Mouse (Mus musculus): Measurements from ENCODE around the gene Avpr2. TPM values are rescaled to one million over a fixed set of nuclear protein-coding genes. Genes with fewer than 3 reads are reported as not detected.
A peak's percentile ranks its signal among the peaks of the same experiment; 100 is the strongest.

The Avpr2 gene
- polyA plus RNA-seq, 1 experiment from 2014 or later, result 0.32 TPM

GRCm38 (mm10) chrX:73875881-73876280 is 16.0 kb upstream of the Avpr2 start:
- Histone ChIP-seq H3K9ac (ENCODE audit: low read length) (no peak overlapping the region), H3K27me3 (ENCODE audit: control insufficient read depth, insufficient read depth, low read length) (peaks cover 10% of the 10 kb centered on the region; the same call in 1 of the 2 replicates), H3K4me1 (ENCODE audit: control insufficient read depth, insufficient read depth, low read length) (no peaks in the 10 kb centered on the region), H3K9me3 (replicated peaks; ENCODE audit: control insufficient read depth, low read length) (no peaks in the 10 kb centered on the region), H3K4me3 (replicated peaks; ENCODE audit: low read length) (no peak overlapping the region), H3K36me3 (ENCODE audit: control insufficient read depth, insufficient read depth, low read length) (no peaks in the 10 kb centered on the region), H3K27ac (ENCODE audit: low read length) (no peak overlapping the region), H3K4me2 (ENCODE audit: low read depth, low read length) (no peak overlapping the region)
- WGBS, result 71% methylated on average over 2 of the region's 2 CpGs
- ATAC-seq (ENCODE audit: insufficient read depth, low FRiP score), result no peak

DNA sequence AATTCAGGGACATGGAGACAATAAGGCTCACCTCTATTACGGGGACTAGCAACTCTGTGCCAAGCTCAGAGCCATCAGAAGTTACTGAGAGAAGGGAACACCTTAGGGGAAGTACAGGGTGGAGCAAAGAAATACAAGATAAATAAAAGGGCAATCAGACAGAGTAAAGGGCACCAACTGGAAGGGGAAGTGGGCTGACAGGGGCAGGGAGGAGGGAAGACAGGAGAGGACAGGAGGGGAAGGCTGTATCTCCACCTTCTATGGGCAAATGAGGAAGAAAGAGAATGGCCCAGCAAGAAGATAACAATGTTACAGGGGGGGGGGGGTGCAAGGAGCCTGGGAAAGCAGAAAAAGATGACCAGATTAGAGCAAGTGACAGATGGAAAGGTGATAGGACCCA is 14.9 kb upstream of the Avpr2 start:
- H3K36me3 ChIP-seq (ENCODE audit: control insufficient read depth, insufficient read depth, low read length), result no peaks in the 10 kb centered on the region
- no peak overlapping the region for H3K27ac ChIP-seq (ENCODE audit: low read length)
- H3K27me3 ChIP-seq (ENCODE audit: control insufficient read depth, insufficient read depth, low read length), result peaks cover 10% of the 10 kb centered on the region; the same call in 1 of the 2 replicates
- H3K9me3 ChIP-seq (replicated peaks; ENCODE audit: control insufficient read depth, low read length), result no peaks in the 10 kb centered on the region
- no peak overlapping the region for H3K4me3 ChIP-seq (replicated peaks; ENCODE audit: low read length)
- no peak overlapping the region for H3K9ac ChIP-seq (ENCODE audit: low read length)
- ATAC-seq (ENCODE audit: insufficient read depth, low FRiP score), result no peak
- no peaks in the 10 kb centered on the region for H3K4me1 ChIP-seq (ENCODE audit: control insufficient read depth, insufficient read depth, low read length)
- 80% methylated on average over 1 of the region's 1 CpGs for WGBS
- H3K4me2 ChIP-seq (ENCODE audit: low read depth, low read length), result no peak overlapping the region

DNA sequence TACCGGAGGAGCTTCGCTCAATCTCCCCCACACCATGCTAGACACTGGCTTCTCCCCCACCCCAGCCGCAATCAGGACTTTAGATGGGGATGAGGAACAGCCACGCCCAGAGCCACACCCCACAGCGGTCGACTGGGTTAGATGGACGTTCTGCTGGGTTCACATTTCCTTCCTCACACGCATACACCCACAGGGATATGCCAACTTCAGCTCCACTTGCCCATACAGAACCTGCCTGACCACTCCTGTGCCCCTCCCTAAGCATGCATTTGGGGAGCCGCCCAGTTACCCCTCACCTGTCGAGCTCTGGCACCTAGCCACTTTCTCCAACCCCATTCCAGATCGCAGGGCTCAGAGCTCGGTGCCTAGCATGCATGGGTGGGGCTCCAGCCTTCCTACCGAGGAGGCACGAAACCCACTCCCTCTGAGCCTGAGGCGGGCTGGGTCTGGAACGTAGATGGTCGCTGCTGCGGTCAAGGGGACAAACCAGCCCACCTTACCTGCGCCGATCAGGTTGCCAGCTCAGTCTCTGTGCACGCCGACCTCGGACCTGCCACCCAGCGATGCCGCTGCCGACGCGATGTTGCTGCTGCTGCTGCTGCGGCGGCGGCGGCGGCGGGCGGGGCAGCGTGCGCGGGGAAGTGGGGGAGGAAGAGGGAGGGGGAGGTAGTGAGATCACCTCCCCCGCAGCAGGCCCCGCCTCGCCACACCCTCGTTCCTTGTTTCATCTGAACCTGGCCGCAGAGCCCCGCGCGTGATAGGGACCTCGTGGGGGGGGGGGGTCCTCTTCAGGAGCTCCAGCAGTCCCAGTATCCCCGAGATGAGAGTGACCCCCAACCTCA is 11.5 kb upstream of the Avpr2 start:
- Histone ChIP-seq H3K4me3 (replicated peaks; ENCODE audit: low read length) (peak overlapping the region; percentile 46), H3K27me3 (ENCODE audit: control insufficient read depth, insufficient read depth, low read length) (peaks cover 10% of the 10 kb centered on the region; the same call in 1 of the 2 replicates), H3K4me2 (ENCODE audit: low read depth, low read length) (peak overlapping the region; percentile 72), H3K9me3 (replicated peaks; ENCODE audit: control insufficient read depth, low read length) (no peaks in the 10 kb centered on the region), H3K36me3 (ENCODE audit: control insufficient read depth, insufficient read depth, low read length) (no peaks in the 10 kb centered on the region), H3K4me1 (ENCODE audit: control insufficient read depth, insufficient read depth, low read length) (no peaks in the 10 kb centered on the region), H3K27ac (ENCODE audit: low read length) (no peak overlapping the region; the same call in 1 of the 2 replicates), H3K9ac (ENCODE audit: low read length) (peak overlapping the region; percentile 57)
- 12% methylated on average over 41 of the region's 48 CpGs for WGBS
- peak; percentile 87 for ATAC-seq (ENCODE audit: insufficient read depth, low FRiP score)

DNA sequence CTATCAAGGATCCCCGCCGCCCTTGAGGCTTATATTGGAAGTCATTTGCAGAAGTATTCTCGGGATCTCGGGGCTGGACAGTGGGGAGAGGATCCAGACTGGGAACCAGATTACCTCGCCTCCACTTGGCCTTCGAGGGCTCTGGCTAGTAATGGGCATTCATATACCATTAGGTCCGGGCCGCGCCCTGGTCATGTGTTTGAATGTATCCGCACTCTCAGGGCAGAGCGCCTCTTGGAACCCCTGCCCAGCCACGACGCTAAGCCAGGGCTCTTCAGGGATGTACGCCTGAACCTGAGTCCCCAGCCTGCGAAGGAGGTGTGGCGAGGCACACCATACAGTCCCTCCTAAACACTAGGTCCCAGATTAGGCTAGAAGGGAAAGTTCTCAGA is 10.9 kb upstream of the Avpr2 start:
- H3K4me1 ChIP-seq (ENCODE audit: control insufficient read depth, insufficient read depth, low read length), result no peaks in the 10 kb centered on the region
- H3K9ac ChIP-seq (ENCODE audit: low read length), result peak overlapping the region; percentile 57; the same call in 1 of the 2 replicates
- no peaks in the 10 kb centered on the region for H3K36me3 ChIP-seq (ENCODE audit: control insufficient read depth, insufficient read depth, low read length)
- H3K27me3 ChIP-seq (ENCODE audit: control insufficient read depth, insufficient read depth, low read length), result peaks cover 10% of the 10 kb centered on the region; the same call in 1 of the 2 replicates
- no peak overlapping the region for H3K27ac ChIP-seq (ENCODE audit: low read length)
- peak; percentile 23; the same call in 1 of the 2 replicates for ATAC-seq (ENCODE audit: insufficient read depth, low FRiP score)
- no peaks in the 10 kb centered on the region for H3K9me3 ChIP-seq (replicated peaks; ENCODE audit: control insufficient read depth, low read length)
- WGBS, result 26% methylated on average over 16 of the region's 16 CpGs
- peak overlapping the region; percentile 72 for H3K4me2 ChIP-seq (ENCODE audit: low read depth, low read length)
- H3K4me3 ChIP-seq (replicated peaks; ENCODE audit: low read length), result peak overlapping the region; percentile 46

- Histone ChIP-seq H3K4me3 (replicated peaks; ENCODE audit: low read length) (no peak overlapping the region), H3K27ac (ENCODE audit: low read length) (no peak overlapping the region), H3K4me1 (ENCODE audit: control insufficient read depth, insufficient read depth, low read length) (no peaks in the 10 kb centered on the region), H3K4me2 (ENCODE audit: low read depth, low read length) (no peak overlapping the region), H3K27me3 (ENCODE audit: control insufficient read depth, insufficient read depth, low read length) (peaks cover 10% of the 10 kb centered on the region; the same call in 1 of the 2 replicates), H3K9me3 (replicated peaks; ENCODE audit: control insufficient read depth, low read length) (no peaks in the 10 kb centered on the region), H3K9ac (ENCODE audit: low read length) (no peak overlapping the region), H3K36me3 (ENCODE audit: control insufficient read depth, insufficient read depth, low read length) (no peaks in the 10 kb centered on the region)
- 34% methylated on average over 6 of the region's 6 CpGs for WGBS
- ATAC-seq (ENCODE audit: insufficient read depth, low FRiP score), result no peak
These were observed 10.4 kb upstream of the Avpr2 start for GRCm38 (mm10) chrX:73881463-73881862.

DNA sequence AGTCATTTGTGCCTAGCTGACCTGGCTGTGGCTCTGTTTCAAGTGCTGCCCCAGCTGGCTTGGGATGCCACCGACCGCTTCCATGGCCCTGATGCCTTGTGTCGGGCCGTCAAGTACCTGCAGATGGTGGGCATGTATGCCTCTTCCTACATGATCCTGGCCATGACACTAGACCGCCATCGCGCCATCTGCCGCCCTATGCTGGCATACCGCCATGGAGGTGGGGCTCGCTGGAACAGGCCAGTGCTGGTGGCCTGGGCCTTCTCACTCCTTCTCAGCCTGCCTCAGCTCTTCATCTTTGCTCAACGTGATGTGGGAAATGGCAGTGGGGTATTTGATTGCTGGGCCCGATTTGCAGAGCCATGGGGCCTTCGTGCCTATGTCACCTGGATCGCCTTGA is 931 bp downstream of the Avpr2 start:
- no peaks in the 10 kb centered on the region for H3K27me3 ChIP-seq (ENCODE audit: control insufficient read depth, insufficient read depth, low read length)
- WGBS, result 90% methylated on average over 14 of the region's 14 CpGs
- ATAC-seq (ENCODE audit: insufficient read depth, low FRiP score), result no peak

DNA sequence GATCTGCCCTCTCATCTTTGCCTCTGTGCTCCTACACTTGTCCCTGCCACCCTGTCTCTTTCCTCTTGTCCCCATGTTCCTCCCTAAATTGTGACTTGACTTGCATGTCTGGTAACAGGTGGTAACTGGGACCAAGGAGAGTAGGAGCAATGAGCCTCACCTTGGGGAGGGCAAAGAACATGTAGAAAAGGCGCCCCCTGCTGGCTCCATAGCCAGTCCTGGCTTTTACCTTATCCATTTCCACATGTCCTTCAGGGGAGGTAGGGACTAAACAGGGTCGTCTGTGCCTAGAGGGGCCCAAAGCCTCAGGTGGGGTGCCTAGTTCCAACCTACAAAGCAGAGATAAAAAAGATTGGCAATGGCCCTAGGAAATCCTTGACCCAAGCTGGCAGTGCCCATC is 3.8 kb downstream of the Avpr2 start, which contains the start of gene L1cam:
L1cam (minus strand) TSS at position 387 of the 400 bp plus-strand sequence.
- Histone ChIP-seq H3K9me3 (replicated peaks; ENCODE audit: control insufficient read depth, low read length) (no peaks in the 10 kb centered on the region), H3K4me3 (replicated peaks; ENCODE audit: low read length) (no peak within 1 kb of the TSS), H3K27ac (ENCODE audit: low read length) (no peak within 1 kb of the TSS), H3K36me3 (ENCODE audit: control insufficient read depth, insufficient read depth, low read length) (no peaks in the 10 kb centered on the region), H3K4me1 (ENCODE audit: control insufficient read depth, insufficient read depth, low read length) (no peaks in the 10 kb centered on the region), H3K4me2 (ENCODE audit: low read depth, low read length) (no peak within 1 kb of the TSS), H3K27me3 (ENCODE audit: control insufficient read depth, insufficient read depth, low read length) (no peaks in the 10 kb centered on the region), H3K9ac (ENCODE audit: low read length) (no peak within 1 kb of the TSS)
- WGBS, result 21% methylated on average over 2 of the region's 2 CpGs
- no peak for ATAC-seq (ENCODE audit: insufficient read depth, low FRiP score)

More for the DNA sequence above, 931 bp downstream of the Avpr2 start:
- Histone ChIP-seq H3K4me1 (ENCODE audit: control insufficient read depth, insufficient read depth, low read length) (no peaks in the 10 kb centered on the region), H3K9me3 (replicated peaks; ENCODE audit: control insufficient read depth, low read length) (no peaks in the 10 kb centered on the region), H3K36me3 (ENCODE audit: control insufficient read depth, insufficient read depth, low read length) (no peaks in the 10 kb centered on the region), H3K27ac (ENCODE audit: low read length) (no peak overlapping the region), H3K9ac (ENCODE audit: low read length) (no peak overlapping the region), H3K4me2 (ENCODE audit: low read depth, low read length) (no peak overlapping the region), H3K4me3 (replicated peaks; ENCODE audit: low read length) (no peak overlapping the region)

- no peak for ATAC-seq (ENCODE audit: insufficient read depth, low FRiP score)
- WGBS, result 73% methylated on average over 3 of the region's 3 CpGs
- no peak overlapping the region for H3K9ac ChIP-seq (ENCODE audit: low read length)
These were observed 6.1 kb downstream of the Avpr2 start for GRCm38 (mm10) chrX:73897959-73898358.

GRCm38 (mm10) chrX:73910049-73910448 is 18.1 kb downstream of the Avpr2 start:
- Histone ChIP-seq H3K27ac (ENCODE audit: low read length) (no peak overlapping the region), H3K4me2 (ENCODE audit: low read depth, low read length) (no peak overlapping the region), H3K9me3 (replicated peaks; ENCODE audit: control insufficient read depth, low read length) (no peaks in the 10 kb centered on the region), H3K9ac (ENCODE audit: low read length) (no peak overlapping the region), H3K4me1 (ENCODE audit: control insufficient read depth, insufficient read depth, low read length) (no peaks in the 10 kb centered on the region), H3K4me3 (replicated peaks; ENCODE audit: low read length) (no peak overlapping the region), H3K27me3 (ENCODE audit: control insufficient read depth, insufficient read depth, low read length) (no peaks in the 10 kb centered on the region; the same call in 1 of the 2 replicates), H3K36me3 (ENCODE audit: control insufficient read depth, insufficient read depth, low read length) (no peaks in the 10 kb centered on the region)
- 77% methylated on average over 1 of the region's 1 CpGs for WGBS
- ATAC-seq (ENCODE audit: insufficient read depth, low FRiP score), result no peak

More at GRCm38 (mm10) chrX:73897959-73898358, 6.1 kb downstream of the Avpr2 start:
- no peak overlapping the region for H3K4me2 ChIP-seq (ENCODE audit: low read depth, low read length)
- H3K9me3 ChIP-seq (replicated peaks; ENCODE audit: control insufficient read depth, low read length), result no peaks in the 10 kb centered on the region
- H3K27ac ChIP-seq (ENCODE audit: low read length), result no peak overlapping the region
- H3K4me3 ChIP-seq (replicated peaks; ENCODE audit: low read length), result no peak overlapping the region
- H3K4me1 ChIP-seq (ENCODE audit: control insufficient read depth, insufficient read depth, low read length), result no peaks in the 10 kb centered on the region
- H3K27me3 ChIP-seq (ENCODE audit: control insufficient read depth, insufficient read depth, low read length), result no peaks in the 10 kb centered on the region
- no peaks in the 10 kb centered on the region for H3K36me3 ChIP-seq (ENCODE audit: control insufficient read depth, insufficient read depth, low read length)

All from stomach, embryonic 16.5 days (tissue).